Mouse (Mus musculus) gastrocnemius, postnatal 36 days (tissue): ENCODE results near the gene Pdzd2. TPM values are rescaled to one million over a fixed set of nuclear protein-coding genes. Genes with fewer than 3 reads are reported as not detected.

Experiments used
- DNase-seq, 2 experiments: peaks; one replicate each; pipeline ENCODE4 v3.0.0; 2022
- intact Hi-C: fragments of 180-260 bp; cut with DNase I; formaldehyde crosslinking; loops from one replicate; pipeline ENCODE4 v1.15.1; 2025
- total RNA-seq, 2 experiments: library from RNA; stranded (reverse); gene quantifications; 2 replicates each; pipeline ENCODE4 v1.2.3; 2021

Pdzd2 gene
- total RNA-seq, 2 experiments from 2014 or later, result 17.0 to 19.0 TPM

GRCm38 (mm10) chr15:12738301-12739093 is 1.2 kb downstream of the Pdzd2 start:
- DNase-seq, result no peak
- intact Hi-C loops, result no loop called here

DNA sequence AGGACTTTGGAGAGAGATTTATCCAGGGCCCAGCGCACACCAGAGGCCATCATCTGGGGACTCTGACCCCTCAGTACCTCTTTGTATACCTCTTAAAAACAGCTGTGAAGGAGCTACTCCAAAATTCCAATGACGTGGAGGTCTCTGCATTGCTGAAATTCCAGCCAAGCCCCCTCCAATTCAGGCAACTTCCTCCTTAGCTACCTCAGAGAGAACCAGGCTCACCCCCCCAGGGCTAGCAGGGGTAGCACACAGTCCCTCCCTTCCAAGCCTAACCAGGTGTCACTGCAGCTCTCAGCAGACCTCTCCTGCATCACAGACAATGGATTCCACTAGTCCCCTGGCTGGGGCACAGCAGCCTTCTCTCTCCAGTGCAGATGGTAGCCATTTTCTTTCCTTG is 4.5 kb downstream of the Pdzd2 start:
- intact Hi-C loops, result no loop called here
- no peak for DNase-seq

- intact Hi-C loops, result no loop called here
- DNase-seq, result no peak
Observed at GRCm38 (mm10) chr15:12734221-12734620, 5.5 kb downstream of the Pdzd2 start.

DNA sequence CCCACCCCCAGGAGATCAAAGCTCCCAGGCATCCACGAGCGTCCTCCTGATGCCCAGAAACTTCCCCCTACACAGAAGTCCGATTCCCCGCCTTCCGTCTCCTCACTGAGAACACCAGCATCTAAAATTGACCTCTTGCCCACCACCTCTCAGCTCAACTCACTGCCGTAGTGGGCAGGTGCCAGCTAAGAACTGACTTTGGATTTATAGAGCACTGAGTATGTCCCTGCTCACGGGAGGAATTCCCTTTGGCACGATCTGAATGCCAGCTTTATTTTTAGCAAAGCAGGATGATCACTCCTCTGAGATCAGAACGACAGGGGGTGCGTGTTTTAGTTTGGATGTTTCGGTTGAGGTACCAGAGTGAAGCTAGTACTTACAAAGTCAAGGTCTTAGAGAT is 7.1 kb downstream of the Pdzd2 start:
- no peak for DNase-seq

GRCm38 (mm10) chr15:12728381-12728780 is 11.3 kb downstream of the Pdzd2 start:
- DNase-seq, result no peak
- intact Hi-C loops, result no loop called here

More for the DNA sequence above, 7.1 kb downstream of the Pdzd2 start:
- intact Hi-C loops, result no loop called here

- DNase-seq, result no peak
- intact Hi-C loops, result no loop called here
Observed at GRCm38 (mm10) chr15:12725256-12725655, 14.5 kb downstream of the Pdzd2 start.

GRCm38 (mm10) chr15:12721684-12722500 is 17.8 kb downstream of the Pdzd2 start:
- intact Hi-C loops, result no loop called here
- no peak for DNase-seq

DNA sequence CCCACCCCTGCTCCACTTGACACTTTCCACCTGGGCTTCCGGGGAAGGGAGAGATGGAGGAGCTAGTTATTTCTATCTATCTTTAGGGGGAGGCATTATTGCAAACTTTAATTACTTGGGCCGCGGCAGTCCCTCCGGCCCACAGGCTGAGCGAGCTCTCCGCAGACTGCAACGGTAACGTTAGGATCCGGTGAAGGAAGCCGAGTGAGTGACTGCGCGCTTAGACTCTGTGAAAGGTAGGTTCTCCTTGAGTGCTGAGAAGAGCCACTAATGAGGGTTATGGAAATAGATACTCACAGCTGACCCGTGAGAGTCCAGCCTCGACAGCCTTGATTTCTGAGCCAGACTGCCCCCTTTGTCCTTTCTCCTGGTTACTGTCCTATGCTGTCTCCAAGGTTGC is 20.9 kb downstream of the Pdzd2 start:
- DNase-seq, result no peak
- intact Hi-C loops, result no loop called here

DNA sequence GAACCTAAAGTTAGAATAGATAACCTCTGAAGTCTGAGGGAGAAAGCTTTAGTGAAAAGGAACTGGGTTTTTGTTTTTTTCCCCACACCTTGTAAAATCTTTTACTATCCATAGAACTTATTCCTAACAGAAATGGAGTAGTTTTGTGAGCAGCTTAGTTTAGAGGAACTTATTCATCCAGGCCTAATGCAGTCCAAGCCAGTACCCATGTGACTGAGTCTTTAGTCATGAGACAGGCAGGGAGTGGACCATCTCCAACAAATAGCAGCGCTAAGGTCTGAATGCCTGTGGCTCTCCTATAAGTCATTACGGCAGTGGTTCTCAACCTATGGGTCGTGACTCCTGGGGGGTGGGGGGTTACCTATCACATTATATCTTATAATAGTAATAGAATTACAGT is 22.3 kb downstream of the Pdzd2 start:
- DNase-seq, result no peak
- intact Hi-C loops, result no loop called here

GRCm38 (mm10) chr15:12716881-12717280 is 22.8 kb downstream of the Pdzd2 start:
- no peak for DNase-seq

DNA sequence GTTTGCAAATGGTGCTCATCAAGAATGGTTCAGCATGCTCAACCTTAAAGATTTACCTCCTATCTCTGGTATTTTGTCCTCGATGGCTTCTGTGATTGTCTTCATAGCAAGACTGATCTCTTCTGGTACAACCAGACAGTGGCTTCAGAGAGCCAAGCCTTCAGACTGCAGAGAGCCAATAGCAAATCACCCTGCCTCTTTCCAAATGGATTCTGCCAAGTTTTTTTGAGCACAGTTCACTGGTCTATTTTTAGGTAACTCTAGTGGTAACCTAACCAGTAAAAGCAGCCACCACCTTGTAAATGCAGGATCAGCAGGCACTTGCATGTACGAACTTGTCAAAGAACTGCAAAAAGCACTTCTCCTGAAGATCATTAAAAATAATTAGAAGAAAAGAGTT is 25.4 kb downstream of the Pdzd2 start:
- intact Hi-C loops, result no loop called here
- no peak for DNase-seq

More at GRCm38 (mm10) chr15:12716881-12717280, 22.8 kb downstream of the Pdzd2 start:
- intact Hi-C loops, result no loop called here

- intact Hi-C loops, result no loop called here
- DNase-seq, result no peak
Observed at GRCm38 (mm10) chr15:12713216-12713615, 26.5 kb downstream of the Pdzd2 start.

DNA sequence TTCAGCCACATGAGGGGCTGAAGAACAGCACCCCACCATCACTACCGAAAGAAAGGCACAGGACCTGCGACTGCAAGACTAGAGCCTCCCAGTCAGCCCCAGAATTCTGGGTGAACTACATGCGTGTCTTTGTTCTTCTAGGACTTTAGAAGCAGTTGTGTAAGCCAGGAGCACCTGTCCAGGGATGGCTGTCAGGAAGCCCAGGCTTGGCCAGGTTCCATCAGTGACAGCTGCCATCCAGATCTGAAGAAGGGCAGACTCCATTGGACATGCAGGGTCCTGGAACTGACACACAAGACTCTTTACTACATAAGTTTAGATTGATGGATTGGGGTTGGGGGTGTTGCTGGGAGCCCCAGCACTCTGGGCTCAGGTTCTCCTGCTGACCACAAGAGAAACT is 29.7 kb downstream of the Pdzd2 start:
- intact Hi-C loops, result no loop called here
- DNase-seq, result peak; percentile 38 to 50

DNA sequence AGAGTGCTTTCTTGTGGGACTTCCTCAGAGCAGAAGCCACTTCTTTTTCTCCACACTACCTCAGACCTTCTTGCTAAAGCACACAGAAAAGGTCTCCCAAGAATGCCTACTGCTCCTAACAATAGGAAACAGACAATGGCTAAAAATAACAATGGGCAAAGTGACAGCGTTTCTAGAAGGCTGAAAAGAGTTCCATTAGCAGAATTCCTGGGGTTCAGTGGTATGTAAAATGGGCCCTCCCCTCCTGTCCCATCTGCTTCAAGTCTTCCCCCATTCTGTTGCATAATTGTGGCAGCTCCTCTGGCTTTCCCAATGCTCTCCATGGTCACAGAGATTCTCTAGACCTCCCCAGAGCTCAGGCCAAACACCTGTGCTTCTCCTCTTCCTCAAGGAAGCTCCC is 31.4 kb downstream of the Pdzd2 start:
- intact Hi-C loops, result no loop called here
- no peak for DNase-seq

GRCm38 (mm10) chr15:12706902-12707301 is 32.8 kb downstream of the Pdzd2 start:
- no peak for DNase-seq
- intact Hi-C loops, result no loop called here

GRCm38 (mm10) chr15:12700367-12700766 is 39.4 kb downstream of the Pdzd2 start:
- peak in 1 of 2 experiments; percentile 23 for DNase-seq
- intact Hi-C loops, result no loop called here

GRCm38 (mm10) chr15:12697741-12698140 is 42.0 kb downstream of the Pdzd2 start:
- intact Hi-C loops, result no loop called here

DNA sequence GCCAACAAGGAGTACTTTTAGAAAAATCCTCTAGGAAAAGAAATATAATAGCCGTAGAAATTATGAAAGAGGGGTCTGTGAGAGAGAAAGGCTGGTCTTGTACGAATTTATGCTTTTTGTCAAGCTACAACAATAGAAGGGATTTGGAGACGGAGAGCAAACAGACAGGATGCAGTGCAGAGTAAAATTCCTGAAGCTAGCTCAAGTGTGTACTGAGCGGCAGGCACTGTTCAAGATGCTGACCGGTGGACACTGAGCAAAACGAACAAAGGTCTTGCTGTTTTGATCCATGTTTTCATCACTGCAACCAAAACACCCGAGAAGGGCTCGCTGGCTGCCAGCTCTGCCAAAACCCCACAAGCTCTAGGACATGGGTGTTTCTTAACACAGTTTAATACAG is 42.8 kb downstream of the Pdzd2 start:
- no peak for DNase-seq
- intact Hi-C loops, result no loop called here

More at GRCm38 (mm10) chr15:12697741-12698140, 42.0 kb downstream of the Pdzd2 start:
- DNase-seq, result no peak

DNA sequence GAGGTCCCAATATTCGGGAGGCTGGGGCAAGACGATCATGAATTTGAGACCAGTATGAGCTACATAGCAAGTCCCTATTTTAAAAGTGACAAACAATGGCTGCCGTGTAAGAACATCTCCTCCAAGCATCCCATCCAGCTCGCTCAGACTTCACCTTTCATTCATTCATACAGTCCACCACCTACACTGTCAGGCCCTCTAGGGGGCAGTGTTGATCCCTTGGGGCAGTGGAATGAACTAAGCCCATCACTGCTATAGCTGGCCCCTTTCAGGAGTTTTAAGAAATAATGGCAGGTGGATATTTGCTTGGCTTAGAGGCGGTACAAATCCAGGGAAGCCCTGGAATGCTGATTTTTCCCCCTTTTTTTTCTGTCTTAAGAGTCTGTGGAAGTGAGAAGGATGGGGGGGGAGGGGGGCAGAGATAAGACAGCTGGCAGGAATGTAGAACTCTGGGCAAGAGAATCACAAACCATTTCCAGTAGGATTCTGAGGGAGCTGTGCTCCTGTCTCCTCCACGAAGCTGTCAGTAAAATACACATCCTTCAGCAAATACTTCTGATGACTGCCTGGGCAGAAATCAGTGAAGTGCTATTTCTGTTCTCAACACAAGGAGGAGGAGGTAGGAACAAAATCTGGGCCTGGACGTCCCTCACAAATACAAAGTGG is 49.9 kb downstream of the Pdzd2 start:
- intact Hi-C loops, result loop anchor here (2.0 to 5.0 kb wide), 3 partner anchors 51 to 103 kb away; no protein-coding TSS in a partner anchor
- no peak for DNase-seq

DNA sequence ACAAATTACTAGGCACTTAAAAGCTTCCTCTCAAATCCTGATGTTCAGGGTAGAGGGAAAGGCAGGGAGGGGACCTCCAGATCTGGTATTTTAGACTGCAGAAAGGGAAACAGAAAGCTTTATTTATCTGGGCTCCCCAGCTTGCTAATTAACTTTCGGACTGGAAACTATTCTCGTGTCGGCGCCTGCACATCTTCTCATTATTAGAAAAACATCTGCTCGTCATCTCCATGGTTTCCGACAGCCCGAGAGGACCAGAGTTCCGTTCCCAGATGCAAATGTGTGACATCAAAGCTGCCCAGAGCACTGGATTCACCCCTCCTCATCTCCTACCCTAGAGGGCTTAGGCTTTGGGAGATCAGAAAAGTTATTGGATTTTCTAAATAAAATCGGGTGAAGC is 57.2 kb downstream of the Pdzd2 start:
- no peak for DNase-seq
- intact Hi-C loops, result no loop called here

- no peak for DNase-seq
- intact Hi-C loops, result no loop called here
Observed at GRCm38 (mm10) chr15:12681891-12682290, 57.8 kb downstream of the Pdzd2 start.
